15 mouse cellular contexts compared by ENCODE assay signal in genomic region chrX:51592751-51593150, GRCm38 (mm10).
DNase-seq lines count a peak whose midpoint lies in the region; ATAC-seq lines count a peak whose summit lies in the region.
"Had no signal": no experiment of that assay in that cellular context is flagged by ENCODE, and none has a peak within 500 bp of the region (broad histone marks: within the 10 kb centered on the region; RNA-seq: fewer than 3 reads in every experiment).

No protein-coding gene starts in this region.

- ATAC-seq in kidney, embryonic 14.5 days (ENCODE audit: low FRiP score, low TSS enrichment): no peak
- ATAC-seq: Patski had no signal

- no peaks in the 10 kb centered on the region for H3K27me3 ChIP-seq in kidney, embryonic 14.5 days (ENCODE audit: control insufficient read depth, insufficient read depth, low read length)
- H3K27me3 ChIP-seq: hindbrain, embryonic 15.5 days had no signal

- no peak overlapping the region for H3K9ac ChIP-seq in kidney, embryonic 14.5 days (ENCODE audit: low read depth, low read length)
- H3K9ac ChIP-seq: embryonic facial prominence, embryonic 13.5 days; hindbrain, embryonic 15.5 days had no signal

- H3K36me3 ChIP-seq in kidney, embryonic 14.5 days (ENCODE audit: control insufficient read depth, insufficient read depth, low read length): no peaks in the 10 kb centered on the region
- H3K36me3 ChIP-seq: embryonic facial prominence, embryonic 13.5 days; forebrain, embryonic 10.5 days; hindbrain, embryonic 15.5 days had no signal

- H3K4me1 ChIP-seq in kidney, embryonic 14.5 days (ENCODE audit: control insufficient read depth, insufficient read depth, low read length): no peaks in the 10 kb centered on the region
- H3K4me1 ChIP-seq: forebrain, embryonic 10.5 days; hindbrain, embryonic 15.5 days had no signal

- 88% methylated on average over 1 of the region's 1 CpGs for WGBS in kidney, embryonic 14.5 days

- no peak overlapping the region for H3K4me2 ChIP-seq in kidney, embryonic 14.5 days (replicated peaks; ENCODE audit: low read depth, low read length)
- H3K4me2 ChIP-seq: embryonic facial prominence, embryonic 13.5 days; hindbrain, embryonic 15.5 days had no signal

- no peak overlapping the region for H3K27ac ChIP-seq in kidney, embryonic 14.5 days (ENCODE audit: low read depth, low read length)
- H3K27ac ChIP-seq: embryonic facial prominence, embryonic 13.5 days; forebrain, embryonic 10.5 days; hindbrain, embryonic 15.5 days had no signal

- DNase-seq in frontal cortex, adult 2 months (ENCODE audit: extremely low spot score in 1 of 2, low spot score in 1 of 2): peak; percentile 37 to 47
- DNase-seq in frontal cortex, postnatal 10 days (ENCODE audit: low spot score in 2 of 2): no peak
- peak; percentile 19 to 23 for DNase-seq in cerebellum, adult 18-20 months
- DNase-seq in cerebellum, postnatal 36 days: peak; percentile 15 to 18
- DNase-seq in right cerebral cortex, adult 2 months (ENCODE audit: low spot score in 2 of 2): peak; percentile 30 to 36
- no peak for DNase-seq in thymus, postnatal 14 days
- DNase-seq in kidney, postnatal 14 days: no peak
- DNase-seq: gastrocnemius, postnatal 10 days; kidney, adult 8-10 months; lung, postnatal 14 days had no signal

- H3K4me3 ChIP-seq in kidney, embryonic 14.5 days (ENCODE audit: low read length): no peak overlapping the region
- H3K4me3 ChIP-seq: embryonic facial prominence, embryonic 13.5 days; forebrain, embryonic 10.5 days; hindbrain, embryonic 15.5 days had no signal

- no peaks in the 10 kb centered on the region for H3K9me3 ChIP-seq in kidney, embryonic 14.5 days (ENCODE audit: control insufficient read depth, low read length)
- H3K9me3 ChIP-seq: embryonic facial prominence, embryonic 13.5 days; forebrain, embryonic 10.5 days; hindbrain, embryonic 15.5 days had no signal

Comparison
In these comparisons a context has a peak if more than half of its experiments do, and no peak if none do; other contexts are left out.
1. DNase-seq: peak in frontal cortex, adult 2 months (2 of 2), cerebellum, adult 18-20 months (2 of 2), cerebellum, postnatal 36 days (2 of 2) and right cerebral cortex, adult 2 months (2 of 2); none in frontal cortex, postnatal 10 days (0 of 2), thymus, postnatal 14 days (single experiment) and kidney, postnatal 14 days (single experiment).